Mouse (Mus musculus) embryonic facial prominence, embryonic 10.5 days (tissue): Measurements from ENCODE around the gene Gmfg. TPM values are rescaled to one million over a fixed set of nuclear protein-coding genes. Genes with fewer than 3 reads are reported as not detected.

Experiments used
- DNase-seq: peaks from one replicate; pipeline ENCODE4 v3.0.0-alpha.2; 2017; ENCODE audit warnings: low spot score
- H3K27ac ChIP-seq: fragments of 300-500 bp; sonication (generic); replicated peaks from 2 replicates; pipeline ENCODE4 v1.5.1; 2016; ENCODE audit warnings: mild to moderate bottlenecking
- H3K27me3 ChIP-seq: fragments of 300-500 bp; sonication (generic); replicated peaks from 2 replicates; pipeline ENCODE4 v1.6.1; 2016; ENCODE audit warnings: low read depth, mild to moderate bottlenecking; ENCODE audit not compliant: poor library complexity, severe bottlenecking
- H3K36me3 ChIP-seq: fragments of 300-500 bp; sonication (generic); replicated peaks from 2 replicates; pipeline ENCODE4 v1.6.1; 2016; ENCODE audit warnings: mild to moderate bottlenecking, moderate library complexity
- H3K4me1 ChIP-seq: fragments of 300-500 bp; sonication (generic); 2 replicates; pipeline ENCODE4 v1.6.1; 2016
- H3K4me3 ChIP-seq: fragments of 300-500 bp; sonication (generic); 2 replicates; pipeline ENCODE4 v1.5.1; 2016; ENCODE audit warnings: mild to moderate bottlenecking, moderate library complexity
- H3K9me3 ChIP-seq: fragments of 300-500 bp; sonication (generic); 2 replicates; pipeline ENCODE4 v1.6.1; 2016; ENCODE audit warnings: mild to moderate bottlenecking
- WGBS: fragments of 180-500 bp; shearing (Covaris S2); methylation state at CpG from one replicate; pipeline ENCODE4 v1.1.7; 2016; 5-methylcytosine and 5-hydroxymethylcytosine counted together
- polyA plus RNA-seq: library from polyadenylated mRNA; unstranded; fragments of >200 nt; fragmentation: Nextera tagmentation; extraction: Ambion mirVana; gene quantifications from 2 replicates; pipeline ENCODE4 v1.2.1, GENCODE M21; 2016

Gmfg gene
- polyA plus RNA-seq, 1 experiment from 2014 or later, result 6.9 TPM

GRCm38 (mm10) chr7:28442688-28443087, 5.4 kb downstream of the Gmfg start:
- 55% methylated on average over 4 of the region's 4 CpGs for WGBS
- H3K9me3 ChIP-seq, result no peaks in the 10 kb centered on the region
- no peak for DNase-seq

GRCm38 (mm10) chr7:28444344-28444974, 7.2 kb downstream of the Gmfg start:
- no peak overlapping the region for H3K4me3 ChIP-seq
- H3K27ac ChIP-seq, result no peak overlapping the region
- peaks cover 25% of the 10 kb centered on the region for H3K27me3 ChIP-seq
- no peak for DNase-seq
- no peaks in the 10 kb centered on the region for H3K9me3 ChIP-seq
- no peaks in the 10 kb centered on the region for H3K36me3 ChIP-seq
- WGBS, result 85% methylated on average over 13 of the region's 13 CpGs
- peaks cover 8% of the 10 kb centered on the region for H3K4me1 ChIP-seq

More at GRCm38 (mm10) chr7:28442688-28443087, 5.4 kb downstream of the Gmfg start:
- Histone ChIP-seq H3K4me3 (no peak overlapping the region), H3K27ac (no peak overlapping the region), H3K4me1 (peaks cover 8% of the 10 kb centered on the region), H3K27me3 (peaks cover 25% of the 10 kb centered on the region), H3K36me3 (no peaks in the 10 kb centered on the region)

- H3K4me3 ChIP-seq, result 0 out of 2 replicates have a peak overlapping the region, but pooled peaks have one; percentile 13
These were observed 9.2 kb downstream of the Gmfg start for GRCm38 (mm10) chr7:28446446-28446845.

GRCm38 (mm10) chr7:28447101-28447830, 10.0 kb downstream of the Gmfg start:
- H3K4me1 ChIP-seq, result peaks cover 10% of the 10 kb centered on the region
- WGBS, result 14% methylated on average over 12 of the region's 12 CpGs
- DNase-seq, result peak; percentile 35
- no peak overlapping the region for H3K4me3 ChIP-seq
- peaks cover 25% of the 10 kb centered on the region for H3K27me3 ChIP-seq
- H3K27ac ChIP-seq, result no peak overlapping the region
- no peaks in the 10 kb centered on the region for H3K9me3 ChIP-seq
- H3K36me3 ChIP-seq, result no peaks in the 10 kb centered on the region

More at GRCm38 (mm10) chr7:28446446-28446845, 9.2 kb downstream of the Gmfg start:
- H3K4me1 ChIP-seq, result peaks cover 8% of the 10 kb centered on the region
- H3K36me3 ChIP-seq, result no peaks in the 10 kb centered on the region
- peaks cover 25% of the 10 kb centered on the region for H3K27me3 ChIP-seq
- 5% methylated on average over 12 of the region's 12 CpGs for WGBS
- DNase-seq, result peak; percentile 85
- H3K9me3 ChIP-seq, result no peaks in the 10 kb centered on the region
- no peak overlapping the region for H3K27ac ChIP-seq

DNA sequence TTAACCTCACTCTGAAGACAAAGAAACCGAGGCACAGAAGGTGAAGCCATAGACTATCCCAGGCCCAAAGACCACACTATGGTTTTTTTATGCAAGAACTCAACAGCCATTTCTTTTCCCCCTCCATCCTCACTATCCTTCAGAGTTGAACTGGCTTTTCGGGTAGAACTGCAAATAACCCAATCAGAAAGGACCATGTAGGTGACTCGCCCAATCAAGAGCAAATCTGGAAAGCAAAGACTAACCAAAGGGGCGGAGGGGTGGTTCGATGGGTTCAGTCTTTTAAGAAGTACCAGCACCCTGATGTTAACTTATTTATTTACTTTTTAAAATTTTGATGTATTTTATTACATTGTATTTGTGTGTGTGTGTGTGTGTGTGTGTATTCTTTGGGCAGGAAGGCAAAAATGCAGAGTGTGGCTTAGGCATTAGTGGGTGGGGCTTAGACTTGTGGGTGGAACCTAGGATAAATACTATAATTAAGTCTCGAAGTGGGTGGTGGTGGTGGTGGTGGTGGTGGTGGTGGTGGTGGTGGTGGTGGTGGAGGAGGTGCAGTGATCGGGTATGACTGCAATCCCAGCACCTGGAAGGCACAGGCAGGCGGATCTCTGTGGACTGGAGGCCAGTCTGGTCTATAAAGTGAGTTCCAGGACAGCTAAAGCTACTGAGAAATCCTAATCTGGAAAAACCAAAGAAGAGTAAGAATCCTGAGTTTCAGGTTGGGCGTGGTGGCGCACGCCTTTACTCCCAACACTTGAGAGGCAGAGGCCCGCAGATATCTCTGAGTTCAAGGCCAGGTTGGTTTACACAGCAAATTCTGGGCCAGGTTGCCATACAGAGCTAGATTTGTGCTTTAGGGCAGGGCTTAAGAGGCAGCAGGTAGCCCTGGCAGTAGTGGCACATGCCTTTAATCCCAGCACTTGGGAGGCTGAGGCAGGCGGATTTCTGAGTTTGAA, 10.9 kb downstream of the Gmfg start:
- H3K36me3 ChIP-seq, result no peaks in the 10 kb centered on the region
- no peaks in the 10 kb centered on the region for H3K9me3 ChIP-seq
- H3K27me3 ChIP-seq, result peaks cover 25% of the 10 kb centered on the region
- WGBS, result 63% methylated on average over 13 of the region's 13 CpGs
- H3K27ac ChIP-seq, result no peak overlapping the region
- no peak for DNase-seq
- H3K4me1 ChIP-seq, result peaks cover 19% of the 10 kb centered on the region
- H3K4me3 ChIP-seq, result no peak overlapping the region

DNA sequence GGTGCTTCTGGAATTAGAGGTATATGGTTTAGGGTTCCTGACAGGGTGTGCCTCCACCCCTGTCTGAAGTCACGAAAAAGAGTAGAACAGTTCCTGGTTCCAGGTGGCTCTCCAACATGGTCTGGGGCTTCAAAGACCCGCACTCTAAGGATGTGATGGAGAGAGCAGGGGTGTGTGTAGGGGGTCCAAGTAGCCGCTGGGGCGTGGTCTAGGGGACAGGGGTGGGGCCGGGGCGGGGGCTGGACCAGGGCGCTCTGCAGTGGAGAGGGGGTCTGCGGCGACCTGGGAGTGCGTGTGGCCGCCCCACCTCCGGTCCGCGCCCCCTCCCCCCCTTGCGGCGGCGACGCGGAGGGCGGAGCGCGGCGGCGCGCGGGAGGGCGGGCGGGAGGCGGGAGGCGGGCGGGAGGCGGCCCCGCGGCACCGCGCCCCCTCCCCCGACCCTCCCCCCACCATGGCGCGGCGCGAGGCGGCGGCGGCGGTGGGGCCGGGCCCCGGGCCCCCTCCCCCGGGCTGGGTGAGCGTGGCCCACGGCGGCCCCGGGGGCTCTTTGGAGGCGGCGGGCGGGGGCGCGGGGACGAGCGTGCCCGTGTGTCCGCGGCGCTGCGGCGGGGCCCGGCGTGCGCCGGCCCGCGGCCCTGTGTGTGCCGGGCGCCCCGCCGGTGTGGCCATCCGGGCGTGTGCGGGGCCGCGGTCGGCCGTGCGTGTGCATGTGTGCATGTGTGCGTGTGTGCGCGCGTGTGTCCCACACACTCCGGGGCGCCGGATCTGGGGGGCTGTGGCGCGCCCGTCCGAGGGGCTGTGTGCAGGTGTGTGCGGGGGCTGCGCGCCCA, 14.5 kb downstream of the Gmfg start, which contains the start of gene Lrfn1:
TSS of gene Lrfn1 (plus strand) at position 450 of the 830 bp plus-strand sequence.
- 1% methylated on average over 61 of the region's 97 CpGs for WGBS
- Histone ChIP-seq H3K27ac (peak within 1 kb of the TSS; percentile 87), H3K36me3 (peaks cover 25% of the 10 kb centered on the region), H3K4me1 (peaks cover 25% of the 10 kb centered on the region), H3K9me3 (no peaks in the 10 kb centered on the region), H3K27me3 (peaks cover 10% of the 10 kb centered on the region), H3K4me3 (peak within 1 kb of the TSS; percentile 90)
- DNase-seq, result peak; percentile 77

- DNase-seq, result no peak
- H3K27ac ChIP-seq, result peak overlapping the region; percentile 87
- WGBS, result 4% methylated on average over 23 of the region's 24 CpGs
- H3K4me1 ChIP-seq, result peaks cover 20% of the 10 kb centered on the region
- H3K36me3 ChIP-seq, result peaks cover 32% of the 10 kb centered on the region
- H3K27me3 ChIP-seq, result peaks cover 2% of the 10 kb centered on the region; the same call in 1 of the 2 replicates
- peak overlapping the region; percentile 90 for H3K4me3 ChIP-seq
- no peaks in the 10 kb centered on the region for H3K9me3 ChIP-seq
These were observed 15.2 kb downstream of the Gmfg start for GRCm38 (mm10) chr7:28452361-28453005.

DNA sequence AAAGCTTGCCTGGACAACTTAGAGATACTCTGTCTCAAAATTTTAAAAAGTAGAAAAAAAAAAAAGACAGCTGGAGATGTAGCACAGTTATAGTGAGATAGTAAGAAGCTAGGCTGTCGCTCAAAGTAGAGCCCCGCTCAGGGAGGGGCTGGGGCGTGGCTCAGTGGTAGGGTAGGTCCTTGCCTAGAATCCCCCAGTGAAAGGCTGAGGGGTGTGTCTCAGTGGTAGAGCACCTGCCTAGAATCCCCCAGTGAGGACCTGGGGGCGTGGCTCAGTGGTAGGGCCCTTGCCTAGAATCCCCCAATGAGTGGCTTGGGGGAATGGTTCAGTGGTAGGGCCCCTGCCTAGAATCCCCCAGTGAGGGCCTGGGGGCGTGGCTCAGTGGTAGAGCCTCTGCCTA, 23.1 kb downstream of the Gmfg start:
- H3K27ac ChIP-seq, result no peak overlapping the region
- DNase-seq, result no peak
- H3K4me3 ChIP-seq, result no peak overlapping the region
- H3K4me1 ChIP-seq, result peaks cover 10% of the 10 kb centered on the region; the same call in 1 of the 2 replicates
- 95% methylated on average over 5 of the region's 5 CpGs for WGBS
- peaks cover 8% of the 10 kb centered on the region for H3K27me3 ChIP-seq
- H3K36me3 ChIP-seq, result peaks cover 95% of the 10 kb centered on the region
- H3K9me3 ChIP-seq, result no peaks in the 10 kb centered on the region

DNA sequence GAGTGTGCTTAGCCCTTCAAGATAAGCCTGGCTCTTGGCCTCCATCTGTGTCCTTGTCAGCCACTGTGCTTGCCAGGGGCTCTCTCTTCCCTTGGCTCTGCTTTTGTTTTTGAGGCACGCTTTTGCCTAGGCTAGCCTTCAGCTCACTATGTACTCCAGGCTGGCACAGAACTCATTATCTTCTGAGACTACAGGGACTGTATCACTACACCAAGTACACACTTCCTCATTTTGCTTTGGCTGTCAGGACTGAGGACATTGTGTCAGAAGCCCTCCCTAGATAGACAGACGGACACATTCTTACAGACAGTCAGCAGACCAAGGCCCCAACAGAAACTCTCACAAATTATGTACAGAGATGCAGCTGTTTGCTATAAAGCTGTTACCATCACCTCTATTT, 25.5 kb downstream of the Gmfg start:
- 92% methylated on average over 2 of the region's 2 CpGs for WGBS
- Histone ChIP-seq H3K4me3 (no peak overlapping the region), H3K36me3 (peaks cover 79% of the 10 kb centered on the region), H3K4me1 (peaks cover 24% of the 10 kb centered on the region), H3K27me3 (peaks cover 32% of the 10 kb centered on the region), H3K9me3 (no peaks in the 10 kb centered on the region), H3K27ac (no peak overlapping the region)
- no peak for DNase-seq

DNA sequence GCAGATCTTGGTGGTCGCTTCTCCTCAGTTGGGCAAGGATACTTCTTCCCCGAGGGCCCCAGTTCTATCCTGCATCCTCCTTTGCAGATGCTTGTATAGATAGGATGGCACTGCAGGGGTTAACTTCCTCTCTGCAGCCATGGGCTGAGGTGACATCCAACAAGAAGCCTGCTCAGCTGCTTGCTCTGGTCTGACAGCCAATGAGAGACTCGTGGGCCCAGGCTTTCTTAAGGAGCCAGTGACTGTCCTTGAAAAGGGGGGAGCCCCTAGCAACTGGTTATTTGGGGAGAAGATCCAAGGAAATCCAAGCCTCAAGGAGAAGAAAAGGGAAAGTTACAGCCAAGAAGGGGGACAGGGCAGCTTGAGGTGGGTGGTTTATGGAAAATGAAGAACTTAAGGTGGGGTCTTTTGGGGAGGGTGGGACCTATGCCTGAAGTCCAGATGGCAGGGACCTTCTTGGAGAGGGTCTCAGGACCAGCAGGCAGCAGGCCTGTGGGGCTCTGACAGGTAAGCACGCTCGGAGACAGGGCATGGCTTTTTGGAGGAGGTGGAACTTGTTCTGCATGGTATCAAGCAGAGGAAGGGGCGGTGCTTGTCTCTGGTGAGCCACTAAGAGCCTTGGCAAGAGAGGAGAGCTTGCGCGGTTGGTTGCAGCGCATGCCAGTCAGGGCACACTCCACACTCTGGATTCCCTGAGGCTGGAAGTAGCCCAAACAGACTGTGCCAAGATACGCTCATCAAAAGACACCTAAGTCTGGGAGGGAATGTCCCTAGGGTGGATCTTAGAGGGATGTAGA, 27.4 kb downstream of the Gmfg start:
- WGBS, result 59% methylated on average over 10 of the region's 10 CpGs
- Histone ChIP-seq H3K27me3 (peaks cover 46% of the 10 kb centered on the region), H3K27ac (no peak overlapping the region), H3K4me1 (peaks cover 28% of the 10 kb centered on the region), H3K36me3 (peaks cover 60% of the 10 kb centered on the region), H3K4me3 (peak overlapping the region; percentile 11; the same call in 1 of the 2 replicates), H3K9me3 (no peaks in the 10 kb centered on the region)
- peak; percentile 53 for DNase-seq
